35 mouse cellular contexts compared by ENCODE assay signal in genomic region chr19:57948489-57948888, GRCm38 (mm10).
"Had no signal": no experiment of that assay in that cellular context is flagged by ENCODE, and none has a peak within 500 bp of the region (broad histone marks: within the 10 kb centered on the region; RNA-seq: fewer than 3 reads in every experiment).

No protein-coding gene starts in this region.

- H3K4me2 ChIP-seq: heart, embryonic 12.5 days; heart, embryonic 13.5 days; heart, embryonic 15.5 days; hindbrain, embryonic 12.5 days; hindbrain, embryonic 13.5 days; hindbrain, embryonic 14.5 days; hindbrain, embryonic 15.5 days; intestine, embryonic 15.5 days; kidney, embryonic 15.5 days had no signal

- H3K27me3 ChIP-seq: heart, embryonic 12.5 days; heart, embryonic 13.5 days; heart, embryonic 15.5 days; hindbrain, embryonic 12.5 days; hindbrain, embryonic 13.5 days; hindbrain, embryonic 15.5 days; intestine, embryonic 15.5 days; kidney, embryonic 15.5 days had no signal

- H3K9me3 ChIP-seq: heart, embryonic 10.5 days; heart, embryonic 12.5 days; heart, embryonic 13.5 days; heart, embryonic 15.5 days; hindbrain, embryonic 10.5 days; hindbrain, embryonic 12.5 days; hindbrain, embryonic 13.5 days; hindbrain, embryonic 15.5 days; intestine, embryonic 15.5 days; kidney, embryonic 15.5 days had no signal

- ATAC-seq: hindbrain, embryonic 16.5 days; hindbrain, postnatal 0 days; inflammation-experienced regulatory T-cells, adult 6 months; intestine, embryonic 15.5 days; intestine, embryonic 16.5 days; intestine, postnatal 0 days had no signal

- H3K36me3 ChIP-seq: heart, embryonic 15.5 days; hindbrain, embryonic 12.5 days; hindbrain, embryonic 13.5 days; hindbrain, embryonic 15.5 days; intestine, embryonic 15.5 days had no signal

- DNase-seq: heart, postnatal 10 days; heart, postnatal 14 days; heart, postnatal 36 days; heart, postnatal 4 days; kidney, adult 11 months; kidney, adult 18-20 months; kidney, adult 2 months; kidney, adult 8-10 months; kidney, adult 9 months; kidney, postnatal 10 days; kidney, postnatal 14 days; kidney, postnatal 25 days; kidney, postnatal 36 days; kidney, postnatal 4 days; layer of hippocampus, adult 9-11 months; layer of hippocampus, postnatal 36 days had no signal

- H3K4me1 ChIP-seq: heart, embryonic 10.5 days; heart, embryonic 12.5 days; heart, embryonic 13.5 days; heart, embryonic 15.5 days; hindbrain, embryonic 10.5 days; intestine, embryonic 15.5 days; kidney, embryonic 15.5 days had no signal

- H3K27ac ChIP-seq: heart, embryonic 10.5 days; heart, embryonic 13.5 days; heart, embryonic 15.5 days; hindbrain, embryonic 10.5 days; hindbrain, embryonic 12.5 days; hindbrain, embryonic 13.5 days; hindbrain, embryonic 14.5 days; hindbrain, embryonic 15.5 days; hindbrain, postnatal 0 days; intestine, embryonic 15.5 days; kidney, embryonic 15.5 days; kidney, postnatal 0 days; layer of hippocampus, adult 2 months; left cerebral cortex, adult 2 months had no signal

- H3K9ac ChIP-seq: heart, embryonic 12.5 days; heart, embryonic 13.5 days; heart, embryonic 15.5 days; hindbrain, embryonic 12.5 days; hindbrain, embryonic 13.5 days; hindbrain, embryonic 14.5 days; hindbrain, embryonic 15.5 days; intestine, embryonic 15.5 days; kidney, embryonic 15.5 days had no signal

- H3K4me3 ChIP-seq: heart, embryonic 10.5 days; heart, embryonic 12.5 days; heart, embryonic 13.5 days; heart, embryonic 15.5 days; hindbrain, embryonic 10.5 days; hindbrain, embryonic 12.5 days; hindbrain, embryonic 13.5 days; hindbrain, embryonic 15.5 days; intestine, embryonic 15.5 days; kidney, embryonic 15.5 days; layer of hippocampus, adult 2 months; left cerebral cortex, adult 2 months had no signal
